Mouse (Mus musculus) adrenal gland, postnatal 14 days (tissue): ENCODE data around the gene March4. TPM values are rescaled to one million over a fixed set of nuclear protein-coding genes. Genes with fewer than 3 reads are reported as not detected.

ENCODE experiments used
- DNase-seq: peaks from one replicate; pipeline ENCODE4 v3.0.0; 2021; ENCODE audit warnings: mixed read lengths
- total RNA-seq: library from RNA; stranded (reverse); gene quantifications from 2 replicates; pipeline ENCODE4 v1.2.3, GENCODE M21; 2021

The March4 gene
- total RNA-seq, 1 experiment from 2014 or later: 0.78 TPM

- no peak for DNase-seq
Observed at GRCm38 (mm10) chr1:72383651-72384050, 153.1 kb downstream of the March4 start.

GRCm38 (mm10) chr1:72383056-72383455, 153.7 kb downstream of the March4 start:
- no peak for DNase-seq

- no peak for DNase-seq
Observed at GRCm38 (mm10) chr1:72380544-72380943, 156.2 kb downstream of the March4 start.

GRCm38 (mm10) chr1:72379752-72380353, 156.9 kb downstream of the March4 start:
- DNase-seq: no peak

GRCm38 (mm10) chr1:72378151-72378550, 158.6 kb downstream of the March4 start:
- no peak for DNase-seq

Other genes with a start within 250 kb of the March4 start
- 11.9 and 12.6 TPM in 2 replicates for gene Xrcc5, start 229.5 kb downstream of the March4 start, total RNA-seq
- gene Smarcal1, start 46.3 kb upstream of the March4 start, total RNA-seq: 33.7 and 37.4 TPM in 2 replicates
- not detected in 2 replicates for gene Ankar, start 163.6 kb upstream of the March4 start, total RNA-seq
- 892 and 1,080 TPM in 2 replicates for gene Rpl37a, start 174.4 kb upstream of the March4 start, total RNA-seq